Mouse (Mus musculus): ENCODE data around the gene Spout1. TPM values are rescaled to one million over a fixed set of nuclear protein-coding genes. Genes with fewer than 3 reads are reported as not detected.

Spout1 gene
- 42.2 TPM for polyA plus RNA-seq (2017; shearing (Covaris generic))

GRCm38 (mm10) chr2:30177700-30178675, at the start of gene Spout1:
Spout1 (minus strand) TSS chr2:30178459.

GRCm38 (mm10) chr2:30205629-30206357, 27.5 kb upstream of the Spout1 start, which contains the start of gene Kyat1:
Kyat1 (minus strand) TSS chr2:30205847.

GRCm38 (mm10) chr2:30171371-30171996, 6.8 kb downstream of the Spout1 start, which contains the start of gene Endog:
Endog (plus strand) TSS chr2:30171493.

GRCm38 (mm10) chr2:30133613-30134377, 44.5 kb downstream of the Spout1 start, which contains the start of gene Tbc1d13:
Tbc1d13 (plus strand) TSS chr2:30133746.

GRCm38 (mm10) chr2:30124472-30125274, 53.6 kb downstream of the Spout1 start, which contains the start of gene Zer1:
Zer1 (minus strand) TSS chr2:30124585.

Other genes starting within 250 kb of the Spout1 start
- gene Gle1, start 243.0 kb downstream of the Spout1 start, polyA plus RNA-seq (2017; shearing (Covaris generic)), result 68.0 TPM
- gene Sptan1, start 212.9 kb downstream of the Spout1 start, polyA plus RNA-seq (2017; shearing (Covaris generic)), result 107 TPM
- gene Wdr34, start 129.6 kb downstream of the Spout1 start, polyA plus RNA-seq (2017; shearing (Covaris generic)), result 1.3 TPM
- 396 TPM for gene Set, start 121.1 kb downstream of the Spout1 start, polyA plus RNA-seq (2017; shearing (Covaris generic))
- gene Pkn3, start 100.8 kb downstream of the Spout1 start, polyA plus RNA-seq (2017; shearing (Covaris generic)), result 0.49 TPM
- 29.9 TPM for gene Zdhhc12, start 84.8 kb downstream of the Spout1 start, polyA plus RNA-seq (2017; shearing (Covaris generic))
- gene Zer1, start 53.9 kb downstream of the Spout1 start, polyA plus RNA-seq (2017; shearing (Covaris generic)), result 69.3 TPM
- gene Tbc1d13, start 44.7 kb downstream of the Spout1 start, polyA plus RNA-seq (2017; shearing (Covaris generic)), result 6.8 TPM
- gene Endog, start 7.0 kb downstream of the Spout1 start, polyA plus RNA-seq (2017; shearing (Covaris generic)), result 23.8 TPM
- 17.1 TPM for gene Kyat1, start 27.4 kb upstream of the Spout1 start, polyA plus RNA-seq (2017; shearing (Covaris generic))
- gene Lrrc8a, start 59.3 kb upstream of the Spout1 start, polyA plus RNA-seq (2017; shearing (Covaris generic)), result 6.6 TPM
- gene Gm28035, start 62.1 kb upstream of the Spout1 start, polyA plus RNA-seq (2017; shearing (Covaris generic)), result 6.8 TPM
- 6.3 TPM for gene Phyhd1, start 87.7 kb upstream of the Spout1 start, polyA plus RNA-seq (2017; shearing (Covaris generic))
- 4.4 TPM for gene Gm28038, start 102.6 kb upstream of the Spout1 start, polyA plus RNA-seq (2017; shearing (Covaris generic))
- 17.0 TPM for gene Dolk, start 107.9 kb upstream of the Spout1 start, polyA plus RNA-seq (2017; shearing (Covaris generic))
- 21.9 TPM for gene Nup188, start 107.9 kb upstream of the Spout1 start, polyA plus RNA-seq (2017; shearing (Covaris generic))
- gene Sh3glb2, start 180.9 kb upstream of the Spout1 start, polyA plus RNA-seq (2017; shearing (Covaris generic)), result 154 TPM
- gene Miga2, start 185.8 kb upstream of the Spout1 start, polyA plus RNA-seq (2017; shearing (Covaris generic)), result 12.9 TPM
- 32.8 TPM for gene Dolpp1, start 213.8 kb upstream of the Spout1 start, polyA plus RNA-seq (2017; shearing (Covaris generic))
- 8.1 TPM for gene Crat, start 237.4 kb upstream of the Spout1 start, polyA plus RNA-seq (2017; shearing (Covaris generic))
- 113 TPM for gene Ptpa, start 237.6 kb upstream of the Spout1 start, polyA plus RNA-seq (2017; shearing (Covaris generic))

Data from CD4-positive, CD25-positive, alpha-beta regulatory T cell (primary cell).